19 mouse cellular contexts compared by ENCODE assay signal in genomic region chr19:30844916-30845315, GRCm38 (mm10).
DNase-seq lines count a peak whose midpoint lies in the region; ATAC-seq and TF ChIP-seq lines count a peak whose summit lies in the region.
"Had no signal": no experiment of that assay in that cellular context is flagged by ENCODE, and none has a peak within 500 bp of the region (broad histone marks: within the 10 kb centered on the region; RNA-seq: fewer than 3 reads in every experiment).

No protein-coding gene starts in this region.

- H3K79me2 ChIP-seq in heart, adult 2 months (replicated peaks; ENCODE audit: control insufficient read depth, insufficient read depth, low read length): no peaks in the 10 kb centered on the region

- 22% methylated on average over 4 of the region's 4 CpGs for WGBS in heart, adult 2 months
- 34% methylated on average over 4 of the region's 4 CpGs for WGBS in kidney, postnatal 0 days
- 36% methylated on average over 4 of the region's 4 CpGs for WGBS in lung, embryonic 14.5 days

- DNase-seq in heart, adult 8-10 months (ENCODE audit: low spot score): peak; percentile 3
- no peak for DNase-seq in heart, adult 2 months
- DNase-seq in kidney, postnatal 0 days (ENCODE audit: low spot score): peak; percentile 64
- no peak for DNase-seq in kidney, adult 11 months
- DNase-seq in lung, embryonic 14.5 days: peak; percentile 22
- no peak for DNase-seq in lung, postnatal 36 days
- DNase-seq: adrenal gland, postnatal 10 days; cerebellum, adult 11 months; cerebellum, adult 8-10 months; cerebellum, postnatal 14 days; embryo, embryonic 11 days; gastrocnemius, postnatal 36 days; heart, adult 11 months; heart, postnatal 36 days had no signal

- no peak for TF ChIP-seq POLR2A in heart, adult 2 months (IDR thresholded peaks at IDR 0.05; ENCODE audit: insufficient read depth, low read depth, low read length)

- H3K27ac ChIP-seq in heart, adult 2 months: no peak overlapping the region
- no peak overlapping the region for H3K27ac ChIP-seq in kidney, postnatal 0 days
- no peak overlapping the region for H3K27ac ChIP-seq in lung, embryonic 14.5 days (ENCODE audit: low read depth)
- H3K27ac ChIP-seq: embryonic facial prominence, embryonic 15.5 days; forebrain, embryonic 15.5 days had no signal

- intact Hi-C loops in heart, adult 2 months (cut with DNase I): loop anchor here (5.0 to 10.0 kb wide), 4 partner anchors 180 to 912 kb away; no protein-coding TSS in a partner anchor

- H3K9ac ChIP-seq in heart, adult 2 months (ENCODE audit: low read depth, low read length): no peak overlapping the region
- H3K9ac ChIP-seq in kidney, postnatal 0 days (ENCODE audit: low read depth, low read length): no peak overlapping the region
- no peak overlapping the region for H3K9ac ChIP-seq in lung, embryonic 14.5 days
- H3K9ac ChIP-seq: embryonic facial prominence, embryonic 15.5 days; forebrain, embryonic 15.5 days; heart, embryonic 12.5 days had no signal

- no peaks in the 10 kb centered on the region for H3K36me3 ChIP-seq in heart, adult 2 months (ENCODE audit: control insufficient read depth, insufficient read depth, low read length)
- no peaks in the 10 kb centered on the region for H3K36me3 ChIP-seq in kidney, postnatal 0 days (ENCODE audit: insufficient read depth, low read length)
- no peaks in the 10 kb centered on the region for H3K36me3 ChIP-seq in lung, embryonic 14.5 days (ENCODE audit: insufficient read depth)
- H3K36me3 ChIP-seq: embryonic facial prominence, embryonic 15.5 days; forebrain, embryonic 15.5 days; heart, embryonic 12.5 days had no signal

- no peak for ATAC-seq in kidney, postnatal 0 days (replicated peaks; ENCODE audit: low FRiP score, low read depth)
- ATAC-seq in lung, embryonic 14.5 days (ENCODE audit: insufficient read depth): no peak
- no peak for ATAC-seq in activated CD4-positive, CD25-positive, alpha-beta regulatory T cell, adult 4 months
- ATAC-seq: forebrain, embryonic 15.5 days; hindbrain, embryonic 16.5 days had no signal

- no peaks in the 10 kb centered on the region; the same call in 1 of the 2 replicates for H3K4me1 ChIP-seq in heart, adult 2 months (ENCODE audit: control insufficient read depth, insufficient read depth, low read length)
- no peaks in the 10 kb centered on the region for H3K4me1 ChIP-seq in kidney, postnatal 0 days (replicated peaks; ENCODE audit: insufficient read depth, low read length)
- no peaks in the 10 kb centered on the region; the same call in 1 of the 2 replicates for H3K4me1 ChIP-seq in lung, embryonic 14.5 days (ENCODE audit: insufficient read depth)
- H3K4me1 ChIP-seq: embryonic facial prominence, embryonic 15.5 days; forebrain, embryonic 15.5 days had no signal

- H3K27me3 ChIP-seq in heart, adult 2 months (ENCODE audit: control insufficient read depth, insufficient read depth, low read length): no peaks in the 10 kb centered on the region
- H3K27me3 ChIP-seq in kidney, postnatal 0 days (ENCODE audit: insufficient read depth, low read length): no peaks in the 10 kb centered on the region
- no peaks in the 10 kb centered on the region for H3K27me3 ChIP-seq in lung, embryonic 14.5 days (ENCODE audit: insufficient read depth, low read length)
- H3K27me3 ChIP-seq: embryonic facial prominence, embryonic 15.5 days; forebrain, embryonic 15.5 days; heart, embryonic 12.5 days had no signal

- no peak for TF ChIP-seq CTCF in heart, adult 2 months (IDR thresholded peaks at IDR 0.05)
- TF ChIP-seq CTCF in kidney, postnatal 0 days (IDR thresholded peaks at IDR 0.05; ENCODE audit: low read depth): no peak
- no peak for TF ChIP-seq CTCF in lung, embryonic 14.5 days (IDR thresholded peaks at IDR 0.05; ENCODE audit: low read depth)

- TF ChIP-seq EP300 in heart, adult 2 months (IDR thresholded peaks at IDR 0.05; ENCODE audit: insufficient read depth, low read depth, low read length): no peak

- H3K9me3 ChIP-seq in kidney, postnatal 0 days (replicated peaks; ENCODE audit: low read length): no peaks in the 10 kb centered on the region
- H3K9me3 ChIP-seq in lung, embryonic 14.5 days (ENCODE audit: low read depth, low read length): no peaks in the 10 kb centered on the region
- H3K9me3 ChIP-seq: embryonic facial prominence, embryonic 15.5 days; forebrain, embryonic 15.5 days; heart, embryonic 12.5 days had no signal

- H3K4me2 ChIP-seq in kidney, postnatal 0 days (ENCODE audit: low read length): no peak overlapping the region
- no peak overlapping the region for H3K4me2 ChIP-seq in lung, embryonic 14.5 days
- H3K4me2 ChIP-seq: embryonic facial prominence, embryonic 15.5 days; forebrain, embryonic 15.5 days; heart, embryonic 12.5 days had no signal

- no peak overlapping the region for H3K4me3 ChIP-seq in heart, adult 2 months
- H3K4me3 ChIP-seq in kidney, postnatal 0 days (replicated peaks; ENCODE audit: low read depth, low read length): no peak overlapping the region
- H3K4me3 ChIP-seq in lung, embryonic 14.5 days (ENCODE audit: low read depth, low read length): no peak overlapping the region
- H3K4me3 ChIP-seq: embryonic facial prominence, embryonic 15.5 days; forebrain, embryonic 15.5 days; heart, embryonic 12.5 days had no signal

Comparison
In these comparisons a context has a peak if more than half of its experiments do, and no peak if none do; other contexts are left out.
1. DNase-seq: peak in heart, adult 8-10 months (single experiment), kidney, postnatal 0 days (single experiment) and lung, embryonic 14.5 days (single experiment); none in heart, adult 2 months (0 of 2), kidney, adult 11 months (single experiment) and lung, postnatal 36 days (single experiment).